Mouse (Mus musculus) ES-Bruce4 (cell line): ENCODE measurements around the gene Ccnb1. TPM values are rescaled to one million over a fixed set of nuclear protein-coding genes. Genes with fewer than 3 reads are reported as not detected.

Experiments used
- H3K27ac ChIP-seq: 2 replicates; pipeline ENCODE4 v1.5.1; 2012; ENCODE audit warnings: low read length, inconsistent platforms; ENCODE audit not compliant: insufficient read depth
- H3K27me3 ChIP-seq: 2 replicates; pipeline ENCODE4 v1.6.1; 2012; ENCODE audit warnings: mild to moderate bottlenecking, low read length, inconsistent platforms; ENCODE audit not compliant: control insufficient read depth, poor library complexity, insufficient read depth, severe bottlenecking
- H3K36me3 ChIP-seq: 2 replicates; pipeline ENCODE4 v1.6.1; 2012; ENCODE audit warnings: inconsistent platforms, mild to moderate bottlenecking, low read length, moderate library complexity; ENCODE audit not compliant: control insufficient read depth, poor library complexity, insufficient read depth, severe bottlenecking
- H3K4me1 ChIP-seq: one replicate; pipeline ENCODE4 v1.8.1; 2011; ENCODE audit warnings: low read length; ENCODE audit not compliant: control insufficient read depth, insufficient read depth
- H3K4me3 ChIP-seq: 2 replicates; pipeline ENCODE4 v1.5.1; 2011; ENCODE audit warnings: low read depth, mild to moderate bottlenecking, low read length
- H3K9ac ChIP-seq: 2 replicates; pipeline ENCODE4 v1.6.1; 2012; ENCODE audit warnings: low read depth, mild to moderate bottlenecking, inconsistent platforms; ENCODE audit not compliant: poor library complexity, severe bottlenecking
- H3K9me3 ChIP-seq: replicated peaks from 2 replicates; pipeline ENCODE4 v1.6.1; 2012; ENCODE audit warnings: mild to moderate bottlenecking, low read length, inconsistent platforms; ENCODE audit not compliant: control insufficient read depth, poor library complexity, insufficient read depth, severe bottlenecking
- CTCF ChIP-seq: IDR thresholded peaks from one replicate; pipeline ENCODE4 v1.8.1; 2011; ENCODE audit warnings: low read depth, low read length
- EP300 ChIP-seq: IDR thresholded peaks from 2 replicates; pipeline ENCODE4 v1.6.1; 2011; ENCODE audit warnings: low read depth, low read length; ENCODE audit not compliant: insufficient read depth
- POLR2A ChIP-seq: IDR thresholded peaks from one replicate; pipeline ENCODE4 v1.8.1; 2011; ENCODE audit warnings: low read length; ENCODE audit not compliant: insufficient read depth
- polyA plus RNA-seq: library from polyadenylated mRNA; stranded (reverse); fragments of >200 nt; gene quantifications from 2 replicates; pipeline ENCODE4 v1.2.4, GENCODE M21; 2011; ENCODE audit warnings: low read depth; ENCODE audit not compliant: missing spikeins, insufficient read depth, insufficient read length

Ccnb1 gene
- polyA plus RNA-seq, 1 experiment, result 669 TPM

DNA sequence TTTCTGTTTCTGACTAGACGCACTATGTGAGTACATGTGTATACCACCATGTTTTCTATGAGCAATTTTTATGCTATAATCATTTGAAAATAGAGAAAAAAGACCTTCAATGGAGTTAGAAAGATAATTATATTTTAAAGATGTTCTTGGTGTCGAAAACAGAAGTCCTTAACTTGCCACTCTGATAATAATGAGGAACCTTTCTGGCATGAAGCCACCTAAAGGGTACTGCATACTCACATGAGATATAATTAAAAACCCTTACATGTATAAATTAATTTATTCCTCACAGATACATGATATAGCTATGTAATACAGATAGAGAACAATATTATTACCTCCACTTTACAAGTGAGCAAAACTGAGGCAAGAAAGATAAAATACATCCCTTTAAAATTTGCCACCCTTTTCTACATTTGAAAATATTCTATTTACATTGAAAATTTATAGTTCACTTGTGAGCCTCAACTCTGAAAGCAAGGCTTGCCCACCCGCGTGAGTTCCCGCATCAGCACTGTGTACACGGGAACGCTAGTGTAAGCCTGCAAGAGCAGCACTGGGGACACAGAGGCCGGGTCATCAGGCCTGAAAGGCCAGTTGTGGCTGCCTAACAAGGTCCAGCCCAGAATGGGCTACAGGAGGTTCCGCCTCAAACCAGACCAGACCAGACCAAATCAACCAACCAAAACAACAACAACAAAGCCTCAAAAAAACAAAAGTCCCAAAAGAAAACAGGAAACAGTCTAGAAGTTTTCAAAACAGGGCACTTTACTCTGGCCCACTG lies 39.4 kb upstream of the Ccnb1 start:
- no peak overlapping the region for H3K4me3 ChIP-seq
- no peak overlapping the region for H3K27ac ChIP-seq
- no peaks in the 10 kb centered on the region for H3K9me3 ChIP-seq
- H3K27me3 ChIP-seq, result no peaks in the 10 kb centered on the region
- H3K4me1 ChIP-seq, result no peaks in the 10 kb centered on the region
- peaks cover 17% of the 10 kb centered on the region for H3K36me3 ChIP-seq
- no peak for TF ChIP-seq CTCF
- no peak for TF ChIP-seq EP300
- TF ChIP-seq POLR2A, result no peak
- H3K9ac ChIP-seq, result no peak overlapping the region

DNA sequence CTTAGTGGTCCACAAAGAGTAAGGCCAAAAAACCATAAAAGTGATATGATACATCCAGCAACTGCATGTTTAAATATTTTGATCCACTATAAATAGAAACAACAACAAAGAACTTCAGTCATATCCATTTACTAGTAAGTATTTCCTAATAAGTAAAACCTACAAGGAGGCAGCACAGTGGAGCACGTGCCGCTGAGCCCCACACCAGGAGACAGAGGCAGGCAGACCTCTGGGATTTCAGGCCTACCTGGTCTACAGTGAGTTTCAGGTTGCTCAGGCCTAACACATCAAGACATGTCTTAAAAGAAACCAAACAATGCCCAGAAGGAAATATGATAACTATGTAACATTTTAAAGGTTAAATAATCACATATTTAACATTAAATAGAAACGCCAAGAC lies 38.5 kb upstream of the Ccnb1 start:
- Histone ChIP-seq H3K4me3 (no peak overlapping the region), H3K9me3 (no peaks in the 10 kb centered on the region), H3K27me3 (no peaks in the 10 kb centered on the region), H3K4me1 (no peaks in the 10 kb centered on the region), H3K36me3 (peaks cover 23% of the 10 kb centered on the region), H3K27ac (no peak overlapping the region), H3K9ac (no peak overlapping the region)
- TF ChIP-seq CTCF, result no peak
- TF ChIP-seq POLR2A, result no peak
- TF ChIP-seq EP300, result no peak

DNA sequence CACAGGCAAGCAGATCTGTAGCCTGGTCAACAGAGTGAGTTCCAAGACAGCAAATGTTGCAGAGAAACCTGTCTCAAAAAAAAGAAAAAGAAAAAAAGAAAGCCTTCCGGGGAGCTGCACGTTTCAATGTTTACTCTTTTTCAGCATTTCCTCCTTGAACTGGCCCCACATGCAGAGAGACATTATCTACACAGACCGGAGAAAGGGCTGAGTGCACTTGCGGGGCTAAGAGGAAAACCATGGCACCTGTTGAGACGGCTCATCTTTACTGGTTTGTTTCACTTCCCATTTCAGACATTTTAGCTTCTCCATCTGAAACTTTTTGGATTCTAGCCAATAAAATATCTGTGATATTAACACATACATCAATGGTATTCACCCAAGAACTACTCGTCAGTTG lies 37.9 kb upstream of the Ccnb1 start:
- Histone ChIP-seq H3K9me3 (no peaks in the 10 kb centered on the region), H3K4me3 (no peak overlapping the region), H3K9ac (no peak overlapping the region), H3K4me1 (no peaks in the 10 kb centered on the region), H3K27ac (no peak overlapping the region), H3K36me3 (peaks cover 26% of the 10 kb centered on the region), H3K27me3 (no peaks in the 10 kb centered on the region)
- no peak for TF ChIP-seq EP300
- TF ChIP-seq POLR2A, result no peak
- TF ChIP-seq CTCF, result no peak

DNA sequence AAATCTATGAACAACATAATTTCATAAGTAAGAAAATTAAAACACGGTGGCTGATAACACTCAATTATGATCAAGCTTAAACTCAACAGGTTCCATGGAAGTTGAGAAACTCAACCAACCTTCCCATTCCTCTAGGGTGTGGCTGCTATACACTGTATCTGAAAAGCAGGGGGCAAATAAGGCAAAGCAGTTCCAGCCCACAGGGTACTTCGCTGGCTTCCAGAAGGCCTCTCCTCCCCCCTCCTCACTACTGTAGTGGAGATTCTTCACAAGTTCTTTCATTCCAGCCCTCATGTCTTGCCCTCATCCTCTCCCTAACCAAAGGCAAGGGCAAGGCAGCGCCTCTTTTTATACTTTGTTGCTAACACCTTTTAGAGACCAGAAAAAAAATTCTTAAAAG lies 37.5 kb upstream of the Ccnb1 start:
- no peaks in the 10 kb centered on the region for H3K27me3 ChIP-seq
- TF ChIP-seq CTCF, result no peak
- TF ChIP-seq EP300, result no peak
- TF ChIP-seq POLR2A, result no peak
- H3K36me3 ChIP-seq, result peaks cover 27% of the 10 kb centered on the region

DNA sequence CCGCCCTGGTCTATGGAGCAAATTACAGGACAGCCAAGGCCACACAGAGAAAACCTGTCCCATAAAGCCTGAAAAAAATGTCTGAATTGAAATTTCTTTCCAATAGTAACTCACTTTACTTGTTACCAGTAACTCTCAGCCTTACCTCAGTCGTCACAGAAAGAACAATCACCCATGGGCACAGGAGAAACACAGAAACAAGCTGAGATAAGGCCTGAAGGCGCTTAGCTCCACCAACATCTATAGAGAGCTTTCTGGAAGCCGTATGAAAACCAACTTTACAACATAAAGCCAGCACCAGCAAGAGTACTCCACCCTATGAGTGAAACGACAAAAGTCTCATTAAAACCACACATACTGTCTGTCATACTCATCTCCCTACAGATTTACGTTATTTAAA lies 28.1 kb upstream of the Ccnb1 start:
- Histone ChIP-seq H3K36me3 (peaks cover 52% of the 10 kb centered on the region), H3K4me1 (no peaks in the 10 kb centered on the region), H3K27me3 (no peaks in the 10 kb centered on the region), H3K4me3 (no peak overlapping the region), H3K9me3 (no peaks in the 10 kb centered on the region), H3K9ac (no peak overlapping the region), H3K27ac (no peak overlapping the region)
- no peak for TF ChIP-seq CTCF
- no peak for TF ChIP-seq EP300
- TF ChIP-seq POLR2A, result no peak

More for the DNA sequence above, 37.5 kb upstream of the Ccnb1 start:
- H3K4me3 ChIP-seq, result no peak overlapping the region
- no peak overlapping the region for H3K9ac ChIP-seq
- H3K27ac ChIP-seq, result no peak overlapping the region
- no peaks in the 10 kb centered on the region for H3K9me3 ChIP-seq
- H3K4me1 ChIP-seq, result no peaks in the 10 kb centered on the region

DNA sequence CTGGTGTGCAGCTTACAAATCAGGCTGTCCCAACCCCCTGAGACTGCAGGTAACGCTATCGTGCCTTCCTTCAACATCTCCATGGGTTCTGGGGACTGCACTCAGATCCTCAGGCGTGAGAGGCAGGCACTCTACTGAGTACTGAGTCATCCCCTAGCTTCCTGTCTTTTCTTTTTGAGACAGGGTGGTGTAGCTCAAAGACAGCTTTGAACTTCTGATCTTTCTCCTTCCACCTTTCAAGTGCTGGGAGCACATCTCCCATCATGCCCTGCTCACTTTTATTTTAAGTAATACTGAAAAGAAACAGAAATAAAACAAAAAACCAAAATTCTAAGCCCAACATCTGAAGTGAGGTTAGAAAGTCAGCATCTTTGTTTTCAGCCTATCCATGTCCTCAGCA lies 19.4 kb upstream of the Ccnb1 start:
- TF ChIP-seq CTCF (no peak), EP300 (no peak), POLR2A (no peak)
- H3K4me1 ChIP-seq, result no peaks in the 10 kb centered on the region
- no peaks in the 10 kb centered on the region for H3K27me3 ChIP-seq
- H3K27ac ChIP-seq, result no peak overlapping the region
- no peak overlapping the region for H3K4me3 ChIP-seq
- no peaks in the 10 kb centered on the region for H3K9me3 ChIP-seq
- H3K36me3 ChIP-seq, result peaks cover 45% of the 10 kb centered on the region
- H3K9ac ChIP-seq, result no peak overlapping the region
